Comparison of ENCODE assay signal across 24 mouse cellular contexts in the genomic region with DNA sequence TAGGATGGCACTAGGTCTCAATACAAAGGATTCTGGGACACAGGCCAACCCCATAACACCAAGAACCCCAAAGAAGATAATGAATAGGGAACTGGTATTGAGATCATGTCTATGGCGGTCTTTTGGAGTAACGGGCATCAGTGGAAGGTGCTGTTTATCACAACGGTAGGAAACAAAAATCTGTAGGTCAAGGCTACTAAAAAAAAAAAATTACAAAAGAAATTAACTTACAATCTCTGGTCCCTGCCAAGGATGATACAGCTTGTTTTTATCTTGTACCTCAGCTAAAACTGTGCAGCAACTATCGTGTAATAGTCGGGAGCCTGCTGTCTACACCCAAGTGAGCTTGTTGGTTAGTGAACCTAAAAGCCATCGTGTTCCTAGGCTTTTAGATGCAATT.
"Had no signal": no experiment of that assay in that cellular context is flagged by ENCODE, and none has a peak within 500 bp of the region (broad histone marks: within the 10 kb centered on the region; RNA-seq: fewer than 3 reads in every experiment).

No protein-coding gene starts in this region.

- H3K36me3 ChIP-seq: heart, embryonic 13.5 days; heart, embryonic 15.5 days; hindbrain, embryonic 13.5 days; intestine, embryonic 15.5 days; limb, embryonic 13.5 days; limb, embryonic 15.5 days; liver, embryonic 13.5 days had no signal

- H3K9ac ChIP-seq: heart, embryonic 13.5 days; heart, embryonic 15.5 days; hindbrain, embryonic 13.5 days; intestine, embryonic 15.5 days; limb, embryonic 13.5 days; limb, embryonic 15.5 days; liver, embryonic 13.5 days had no signal

- H3K9me3 ChIP-seq: heart, embryonic 13.5 days; heart, embryonic 15.5 days; hindbrain, embryonic 13.5 days; intestine, embryonic 15.5 days; limb, embryonic 13.5 days; limb, embryonic 15.5 days; liver, embryonic 13.5 days had no signal

- H3K4me2 ChIP-seq: heart, embryonic 11.5 days; heart, embryonic 13.5 days; heart, embryonic 15.5 days; hindbrain, embryonic 13.5 days; intestine, embryonic 15.5 days; limb, embryonic 13.5 days; limb, embryonic 15.5 days; liver, embryonic 11.5 days; liver, embryonic 13.5 days had no signal

- H3K27ac ChIP-seq: heart, embryonic 13.5 days; heart, embryonic 15.5 days; hindbrain, embryonic 13.5 days; intestine, embryonic 15.5 days; layer of hippocampus, adult 2 months; left cerebral cortex, adult 2 months; limb, embryonic 13.5 days; limb, embryonic 15.5 days; liver, embryonic 13.5 days had no signal

- DNase-seq: gastrocnemius, postnatal 14 days; gastrocnemius, postnatal 36 days; heart, adult 18-20 months; heart, postnatal 14 days; heart, postnatal 36 days; kidney, adult 18-20 months; kidney, adult 8-10 months; kidney, postnatal 10 days; kidney, postnatal 25 days; kidney, postnatal 4 days; liver, embryonic 13.5 days had no signal

- ATAC-seq: hindbrain, embryonic 16.5 days; inflammation-experienced regulatory T-cells, adult 6 months; intestine, embryonic 15.5 days; intestine, postnatal 0 days had no signal

- H3K4me1 ChIP-seq: heart, embryonic 15.5 days; hindbrain, embryonic 13.5 days; intestine, embryonic 15.5 days; limb, embryonic 15.5 days had no signal

- H3K4me3 ChIP-seq: heart, embryonic 13.5 days; heart, embryonic 15.5 days; hindbrain, embryonic 13.5 days; intestine, embryonic 15.5 days; layer of hippocampus, adult 2 months; left cerebral cortex, adult 2 months; limb, embryonic 13.5 days; limb, embryonic 15.5 days; liver, embryonic 13.5 days had no signal

- H3K27me3 ChIP-seq: heart, embryonic 13.5 days; heart, embryonic 15.5 days; intestine, embryonic 15.5 days; limb, embryonic 13.5 days had no signal
